Mouse (Mus musculus): Measurements from ENCODE around the gene Rnf2. TPM values are rescaled to one million over a fixed set of nuclear protein-coding genes. Genes with fewer than 3 reads are reported as not detected.

Rnf2 gene
- polyA plus RNA-seq (2012; rRNA removed), result 9.4 and 12.0 TPM in 2 replicates

DNA sequence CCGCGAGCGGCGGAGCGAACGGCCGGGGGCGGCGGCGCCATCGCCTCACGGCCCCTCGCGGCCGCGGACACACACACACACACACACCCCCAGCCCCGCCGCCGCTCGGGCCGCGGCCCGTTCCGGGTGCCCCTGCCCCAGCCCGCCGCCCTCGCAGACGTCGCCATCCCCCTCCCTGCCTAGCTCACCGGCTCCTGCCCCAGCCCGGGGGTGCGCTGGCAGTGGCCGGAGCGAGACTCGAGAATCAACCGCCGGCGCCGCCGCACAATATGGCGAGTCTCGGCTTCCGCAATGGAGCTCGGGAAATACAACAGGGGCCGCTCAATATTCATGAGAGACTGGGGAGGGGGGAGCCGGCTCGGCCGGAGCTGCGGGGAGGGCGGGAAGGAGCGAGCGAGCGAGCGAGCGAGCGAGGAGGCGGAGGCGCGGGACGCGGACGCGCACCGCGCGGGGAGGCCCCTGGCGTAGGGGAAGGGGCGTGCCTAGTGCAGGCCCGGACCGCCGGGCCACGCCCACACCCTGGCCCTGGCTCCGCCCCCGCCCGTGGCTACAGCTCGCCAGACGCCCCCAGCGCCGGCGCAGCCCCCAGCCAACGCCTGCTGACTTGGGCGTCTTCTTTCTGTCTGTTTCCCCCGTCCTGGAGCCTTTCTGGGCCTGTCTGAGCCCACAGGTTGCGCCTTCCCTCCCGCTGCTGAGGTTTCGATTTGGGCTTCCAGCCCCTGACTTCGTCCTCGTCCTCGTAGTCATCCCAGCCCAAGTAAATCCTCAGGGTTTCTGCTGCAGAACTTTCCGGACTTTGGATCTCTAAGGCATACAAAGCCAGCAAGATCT lies at the start of gene Rnf2:
Gene Rnf2, minus strand, starts transcription at position 425 of the 831 bp plus-strand sequence.
- Histone ChIP-seq H3K4me1 (ENCODE audit: control insufficient read depth, insufficient read depth, low read length) (peaks cover 3% of the 10 kb centered on the region; the same call in 1 of the 2 replicates), H3K4me3 (replicated peaks; ENCODE audit: extremely low read depth, low read depth, low read length) (peak within 1 kb of the TSS; percentile 82)
- WGBS, result under 1% methylated on average over 82 of the region's 90 CpGs
- peak; percentile 63; the same call in 1 of the 2 replicates for TF ChIP-seq POLR2A (IDR thresholded peaks at IDR 0.05; ENCODE audit: borderline replicate concordance, extremely low read depth, low read depth, low read length)
- no peak for TF ChIP-seq CTCF (IDR thresholded peaks at IDR 0.05; ENCODE audit: insufficient read depth, low read length)
- peak; percentile 91 for DNase-seq

GRCm38 (mm10) chr1:151549794-151550193 lies 49.0 kb upstream of the Rnf2 start:
- Histone ChIP-seq H3K4me3 (replicated peaks; ENCODE audit: extremely low read depth, low read depth, low read length) (no peak overlapping the region), H3K4me1 (ENCODE audit: control insufficient read depth, insufficient read depth, low read length) (no peaks in the 10 kb centered on the region; the same call in 1 of the 2 replicates)
- no peak for TF ChIP-seq CTCF (IDR thresholded peaks at IDR 0.05; ENCODE audit: insufficient read depth, low read length)
- no peak for TF ChIP-seq POLR2A (IDR thresholded peaks at IDR 0.05; ENCODE audit: borderline replicate concordance, extremely low read depth, low read depth, low read length)
- DNase-seq, result no peak
- WGBS, result 66% methylated on average over 7 of the region's 7 CpGs

- no peak for DNase-seq
- Histone ChIP-seq H3K4me1 (ENCODE audit: control insufficient read depth, insufficient read depth, low read length) (no peaks in the 10 kb centered on the region; the same call in 1 of the 2 replicates), H3K4me3 (replicated peaks; ENCODE audit: extremely low read depth, low read depth, low read length) (no peak overlapping the region)
- TF ChIP-seq CTCF (IDR thresholded peaks at IDR 0.05; ENCODE audit: insufficient read depth, low read length) (no peak), POLR2A (IDR thresholded peaks at IDR 0.05; ENCODE audit: borderline replicate concordance, extremely low read depth, low read depth, low read length) (no peak)
- WGBS, result 55% methylated on average over 8 of the region's 8 CpGs
Measured at GRCm38 (mm10) chr1:151548896-151549610, 48.3 kb upstream of the Rnf2 start.

GRCm38 (mm10) chr1:151545571-151545970 lies 44.8 kb upstream of the Rnf2 start:
- TF ChIP-seq POLR2A (IDR thresholded peaks at IDR 0.05; ENCODE audit: borderline replicate concordance, extremely low read depth, low read depth, low read length) (no peak), CTCF (IDR thresholded peaks at IDR 0.05; ENCODE audit: insufficient read depth, low read length) (no peak)
- 76% methylated on average over 7 of the region's 7 CpGs for WGBS

DNA sequence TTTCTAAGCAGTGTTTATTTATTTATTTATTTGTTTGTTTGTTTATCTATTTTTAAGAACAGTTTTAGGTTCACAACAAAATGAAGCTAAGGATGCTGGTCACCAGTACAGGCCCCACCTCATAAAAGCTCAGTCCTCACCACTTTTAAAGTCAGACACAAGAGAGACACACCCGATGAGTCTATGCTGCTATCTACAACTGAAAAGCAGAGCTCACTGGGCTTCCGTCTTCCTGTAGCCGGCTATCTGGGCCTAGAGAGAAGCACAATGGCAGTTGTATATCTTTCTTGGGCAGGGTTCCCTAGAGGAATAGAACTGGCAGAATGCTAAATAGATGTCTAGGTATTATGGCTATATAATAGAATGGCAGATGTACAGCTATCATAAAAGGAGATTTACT lies 43.8 kb upstream of the Rnf2 start:
- Histone ChIP-seq H3K4me3 (replicated peaks; ENCODE audit: extremely low read depth, low read depth, low read length) (no peak overlapping the region), H3K4me1 (ENCODE audit: control insufficient read depth, insufficient read depth, low read length) (no peaks in the 10 kb centered on the region)
- DNase-seq, result no peak
- 84% methylated on average over 3 of the region's 3 CpGs for WGBS
- TF ChIP-seq CTCF (IDR thresholded peaks at IDR 0.05; ENCODE audit: insufficient read depth, low read length) (no peak), POLR2A (IDR thresholded peaks at IDR 0.05; ENCODE audit: borderline replicate concordance, extremely low read depth, low read depth, low read length) (no peak)

More at GRCm38 (mm10) chr1:151545571-151545970, 44.8 kb upstream of the Rnf2 start:
- H3K4me1 ChIP-seq (ENCODE audit: control insufficient read depth, insufficient read depth, low read length), result no peaks in the 10 kb centered on the region; the same call in 1 of the 2 replicates
- no peak overlapping the region for H3K4me3 ChIP-seq (replicated peaks; ENCODE audit: extremely low read depth, low read depth, low read length)
- DNase-seq, result no peak

DNA sequence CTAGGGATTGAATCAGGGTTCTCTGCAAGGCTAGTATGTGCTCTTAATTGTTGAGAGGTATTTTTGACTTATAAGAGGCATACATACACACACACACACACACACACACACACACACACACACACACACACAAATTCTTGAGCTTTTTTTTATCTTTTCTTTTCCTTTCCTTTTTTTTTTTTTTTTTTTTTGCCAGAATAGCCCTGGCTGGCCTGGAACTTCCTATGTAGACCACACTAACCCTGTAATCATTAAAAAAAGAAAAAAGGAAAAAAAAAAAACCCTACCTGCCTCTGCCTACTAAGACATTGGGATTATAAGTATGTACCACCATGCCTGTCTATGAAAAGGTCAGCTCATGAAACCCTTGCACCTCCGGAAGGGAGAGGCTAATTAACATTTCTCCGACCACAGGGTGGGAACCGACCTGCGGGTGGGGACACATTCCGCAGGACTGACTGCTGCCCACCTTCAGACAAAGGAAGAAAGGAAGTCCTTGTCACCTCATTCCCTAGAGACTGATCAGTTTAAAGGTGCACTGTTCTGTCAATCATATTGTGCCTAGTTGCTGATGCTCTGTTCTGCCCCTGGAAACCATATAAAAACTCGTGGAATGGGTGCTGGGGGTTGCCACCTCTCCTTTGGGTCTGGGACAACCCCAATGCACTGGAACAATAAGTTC lies 43.2 kb upstream of the Rnf2 start:
- H3K4me3 ChIP-seq (replicated peaks; ENCODE audit: extremely low read depth, low read depth, low read length), result no peak overlapping the region
- TF ChIP-seq POLR2A (IDR thresholded peaks at IDR 0.05; ENCODE audit: borderline replicate concordance, extremely low read depth, low read depth, low read length) (no peak), CTCF (IDR thresholded peaks at IDR 0.05; ENCODE audit: insufficient read depth, low read length) (no peak)
- H3K4me1 ChIP-seq (ENCODE audit: control insufficient read depth, insufficient read depth, low read length), result no peaks in the 10 kb centered on the region
- WGBS, result 77% methylated on average over 6 of the region's 6 CpGs
- DNase-seq, result no peak

GRCm38 (mm10) chr1:151526701-151527100 lies 25.9 kb upstream of the Rnf2 start:
- no peaks in the 10 kb centered on the region for H3K4me1 ChIP-seq (ENCODE audit: control insufficient read depth, insufficient read depth, low read length)
- no peak for TF ChIP-seq POLR2A (IDR thresholded peaks at IDR 0.05; ENCODE audit: borderline replicate concordance, extremely low read depth, low read depth, low read length)
- TF ChIP-seq CTCF (IDR thresholded peaks at IDR 0.05; ENCODE audit: insufficient read depth, low read length), result no peak
- no peak overlapping the region for H3K4me3 ChIP-seq (replicated peaks; ENCODE audit: extremely low read depth, low read depth, low read length)
- DNase-seq, result no peak
- 72% methylated on average over 3 of the region's 3 CpGs for WGBS

- H3K4me3 ChIP-seq (replicated peaks; ENCODE audit: extremely low read depth, low read depth, low read length), result no peak overlapping the region
- no peak for TF ChIP-seq POLR2A (IDR thresholded peaks at IDR 0.05; ENCODE audit: borderline replicate concordance, extremely low read depth, low read depth, low read length)
- no peaks in the 10 kb centered on the region for H3K4me1 ChIP-seq (ENCODE audit: control insufficient read depth, insufficient read depth, low read length)
- DNase-seq, result no peak
- 86% methylated on average over 12 of the region's 15 CpGs for WGBS
Measured at GRCm38 (mm10) chr1:151517571-151518250, 17.0 kb upstream of the Rnf2 start.

DNA sequence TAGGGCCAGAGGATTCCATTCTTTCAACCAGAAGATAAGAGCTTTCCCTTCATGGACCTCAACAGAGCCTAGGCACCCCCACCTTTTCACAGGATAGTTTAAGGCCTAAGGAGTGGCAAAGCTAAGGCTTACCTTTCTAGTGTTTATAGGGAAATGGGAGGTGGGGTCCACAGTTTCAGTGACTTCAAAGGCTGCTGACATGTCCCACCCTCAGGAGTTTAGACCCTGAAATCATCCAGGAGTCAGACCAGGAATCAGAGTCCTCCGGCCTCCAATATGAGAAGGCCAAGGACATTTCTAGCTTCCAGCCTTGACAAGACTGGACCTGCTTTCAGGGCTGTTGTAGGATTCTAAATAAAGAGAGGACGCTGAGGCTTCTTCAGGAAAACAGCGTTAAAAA lies 16.1 kb upstream of the Rnf2 start:
- no peak for DNase-seq
- WGBS, result 93% methylated on average over 3 of the region's 3 CpGs
- TF ChIP-seq CTCF (IDR thresholded peaks at IDR 0.05; ENCODE audit: insufficient read depth, low read length), result no peak
- TF ChIP-seq POLR2A (IDR thresholded peaks at IDR 0.05; ENCODE audit: borderline replicate concordance, extremely low read depth, low read depth, low read length), result no peak
- H3K4me3 ChIP-seq (replicated peaks; ENCODE audit: extremely low read depth, low read depth, low read length), result no peak overlapping the region
- no peaks in the 10 kb centered on the region for H3K4me1 ChIP-seq (ENCODE audit: control insufficient read depth, insufficient read depth, low read length)

Measured in lung, adult 2 months (tissue).